Mouse (Mus musculus): ENCODE results near the gene Pgbd5. TPM values are rescaled to one million over a fixed set of nuclear protein-coding genes. Genes with fewer than 3 reads are reported as not detected.
"Not testable (repeated sequence)": the region's sequence is repeated elsewhere in the genome, so short reads cannot be mapped to it uniquely, and the experiment has no call there.

Pgbd5 gene
- polyA plus RNA-seq, 1 experiment: not detected

DNA sequence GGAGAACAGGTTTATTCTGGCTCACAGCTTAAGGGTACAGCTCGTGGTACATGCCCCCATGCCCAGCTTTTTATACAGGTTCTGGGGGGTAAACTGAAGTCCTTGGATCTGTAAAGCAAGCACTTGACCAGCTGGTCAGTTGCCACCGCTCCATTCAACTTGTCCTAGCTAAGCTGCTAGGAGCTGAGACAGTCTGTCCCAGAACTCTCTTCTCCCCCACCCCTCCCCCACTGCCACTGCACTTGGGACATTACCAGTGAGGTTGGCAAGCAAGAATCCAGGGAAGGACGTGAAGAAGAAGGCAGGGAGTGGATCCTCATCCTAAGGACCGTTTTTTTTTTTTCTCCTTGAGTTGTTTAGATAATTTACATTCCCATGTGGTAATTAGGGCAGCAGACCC is 2.7 kb downstream of the Pgbd5 start:
- H3K27ac ChIP-seq (ENCODE audit: control insufficient read depth, insufficient read depth, low read depth, low read length, poor library complexity): no peak overlapping the region
- TF ChIP-seq POLR2A (IDR thresholded peaks at IDR 0.05; ENCODE audit: borderline replicate concordance, control insufficient read depth, low read depth, low read length) (no peak), CTCF (IDR thresholded peaks at IDR 0.05; ENCODE audit: control insufficient read depth, insufficient read depth, low read length) (no peak)
- no peaks in the 10 kb centered on the region for H3K4me1 ChIP-seq (ENCODE audit: control insufficient read depth, insufficient read depth, low read length)
- WGBS: 20% methylated on average over 4 of the region's 4 CpGs
- no peak overlapping the region for H3K4me3 ChIP-seq (replicated peaks; ENCODE audit: control insufficient read depth, low read depth, low read length)

- 54% methylated on average over 10 of the region's 10 CpGs for WGBS
- no peak for TF ChIP-seq CTCF (IDR thresholded peaks at IDR 0.05; ENCODE audit: control insufficient read depth, insufficient read depth, low read length)
- TF ChIP-seq POLR2A (IDR thresholded peaks at IDR 0.05; ENCODE audit: borderline replicate concordance, control insufficient read depth, low read depth, low read length): no peak
- Histone ChIP-seq H3K4me3 (replicated peaks; ENCODE audit: control insufficient read depth, low read depth, low read length) (no peak overlapping the region), H3K4me1 (ENCODE audit: control insufficient read depth, insufficient read depth, low read length) (no peaks in the 10 kb centered on the region), H3K27ac (ENCODE audit: control insufficient read depth, insufficient read depth, low read depth, low read length, poor library complexity) (no peak overlapping the region)
Measured at GRCm38 (mm10) chr8:124435707-124436243, 3.7 kb downstream of the Pgbd5 start.

- Histone ChIP-seq H3K4me1 (ENCODE audit: control insufficient read depth, insufficient read depth, low read length) (no peaks in the 10 kb centered on the region), H3K27ac (ENCODE audit: control insufficient read depth, insufficient read depth, low read depth, low read length, poor library complexity) (no peak overlapping the region), H3K4me3 (replicated peaks; ENCODE audit: control insufficient read depth, low read depth, low read length) (no peak overlapping the region)
- WGBS: 58% methylated on average over 4 of the region's 4 CpGs
- TF ChIP-seq CTCF (IDR thresholded peaks at IDR 0.05; ENCODE audit: control insufficient read depth, insufficient read depth, low read length): no peak
- no peak for TF ChIP-seq POLR2A (IDR thresholded peaks at IDR 0.05; ENCODE audit: borderline replicate concordance, control insufficient read depth, low read depth, low read length)
Measured at GRCm38 (mm10) chr8:124435170-124435569, 4.3 kb downstream of the Pgbd5 start.

DNA sequence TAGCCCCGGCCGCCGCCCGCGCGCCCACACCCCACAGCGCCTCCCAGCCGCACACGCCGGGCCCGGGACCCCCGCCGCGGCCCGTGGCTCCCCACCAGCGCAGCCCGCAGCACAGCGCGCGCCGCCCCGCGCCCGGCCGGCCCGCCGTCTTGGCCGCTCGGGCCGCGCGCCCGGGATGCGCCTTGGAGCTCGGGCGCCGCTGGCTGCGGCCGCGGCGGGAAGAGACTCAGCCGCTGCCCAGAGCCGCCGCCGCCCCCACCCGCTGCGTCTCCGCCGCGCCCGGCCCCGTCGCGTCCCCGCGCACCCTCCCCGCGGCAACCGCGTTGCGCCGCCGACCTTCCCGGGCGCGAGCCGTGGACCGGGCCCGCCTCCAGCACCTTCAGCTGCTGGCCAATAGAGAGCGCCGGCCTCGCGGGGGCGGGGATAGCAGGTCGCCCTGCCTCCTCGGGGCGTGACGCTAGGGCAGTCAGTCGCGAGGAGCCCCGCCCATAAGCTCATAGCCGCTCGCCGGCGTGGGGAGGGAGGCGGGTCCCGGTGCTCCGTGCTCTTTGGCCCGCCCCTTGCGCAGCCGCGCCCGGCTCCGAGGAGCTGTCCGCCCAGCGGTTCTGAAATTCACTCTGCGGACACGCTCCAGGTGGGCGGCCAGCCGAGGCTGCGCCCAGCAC is 5.2 kb downstream of the Pgbd5 start:
- Histone ChIP-seq H3K4me3 (replicated peaks; ENCODE audit: control insufficient read depth, low read depth, low read length) (no peak overlapping the region), H3K27ac (ENCODE audit: control insufficient read depth, insufficient read depth, low read depth, low read length, poor library complexity) (no peak overlapping the region; the same call in 1 of the 2 replicates), H3K4me1 (ENCODE audit: control insufficient read depth, insufficient read depth, low read length) (no peaks in the 10 kb centered on the region)
- TF ChIP-seq POLR2A (IDR thresholded peaks at IDR 0.05; ENCODE audit: borderline replicate concordance, control insufficient read depth, low read depth, low read length) (no peak), CTCF (IDR thresholded peaks at IDR 0.05; ENCODE audit: control insufficient read depth, insufficient read depth, low read length) (no peak)
- WGBS: 4% methylated on average over 93 of the region's 101 CpGs

GRCm38 (mm10) chr8:124433451-124434125 is 5.9 kb downstream of the Pgbd5 start:
- no peak for TF ChIP-seq POLR2A (IDR thresholded peaks at IDR 0.05; ENCODE audit: borderline replicate concordance, control insufficient read depth, low read depth, low read length)
- TF ChIP-seq CTCF (IDR thresholded peaks at IDR 0.05; ENCODE audit: control insufficient read depth, insufficient read depth, low read length): no peak
- Histone ChIP-seq H3K4me1 (ENCODE audit: control insufficient read depth, insufficient read depth, low read length) (no peaks in the 10 kb centered on the region), H3K27ac (ENCODE audit: control insufficient read depth, insufficient read depth, low read depth, low read length, poor library complexity) (no peak overlapping the region; the same call in 1 of the 2 replicates), H3K4me3 (replicated peaks; ENCODE audit: control insufficient read depth, low read depth, low read length) (no peak overlapping the region)
- 3% methylated on average over 54 of the region's 56 CpGs for WGBS

DNA sequence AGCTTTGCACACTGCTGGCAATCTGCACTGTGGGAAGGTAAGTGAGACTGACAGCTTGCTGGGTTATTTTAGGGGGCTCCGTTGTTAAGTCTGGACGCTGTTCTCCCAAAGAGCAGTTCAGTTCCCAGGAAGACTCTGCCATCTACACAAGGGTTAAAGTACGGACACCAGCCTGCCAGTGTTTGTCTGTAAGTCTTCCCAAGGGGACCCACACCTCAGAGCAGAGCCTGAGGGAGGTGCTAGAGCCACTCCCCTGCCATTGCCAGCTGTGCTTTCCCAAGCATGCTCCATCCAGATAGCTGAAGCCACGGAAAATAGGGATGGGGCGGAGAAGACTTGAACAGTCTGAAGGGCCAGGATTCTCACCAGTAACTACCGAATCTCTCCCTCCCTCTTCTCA is 8.6 kb downstream of the Pgbd5 start:
- TF ChIP-seq CTCF (IDR thresholded peaks at IDR 0.05; ENCODE audit: control insufficient read depth, insufficient read depth, low read length) (no peak), POLR2A (IDR thresholded peaks at IDR 0.05; ENCODE audit: borderline replicate concordance, control insufficient read depth, low read depth, low read length) (no peak)
- Histone ChIP-seq H3K4me3 (replicated peaks; ENCODE audit: control insufficient read depth, low read depth, low read length) (no peak overlapping the region), H3K4me1 (ENCODE audit: control insufficient read depth, insufficient read depth, low read length) (no peaks in the 10 kb centered on the region), H3K27ac (ENCODE audit: control insufficient read depth, insufficient read depth, low read depth, low read length, poor library complexity) (no peak overlapping the region)
- 58% methylated on average over 6 of the region's 6 CpGs for WGBS

DNA sequence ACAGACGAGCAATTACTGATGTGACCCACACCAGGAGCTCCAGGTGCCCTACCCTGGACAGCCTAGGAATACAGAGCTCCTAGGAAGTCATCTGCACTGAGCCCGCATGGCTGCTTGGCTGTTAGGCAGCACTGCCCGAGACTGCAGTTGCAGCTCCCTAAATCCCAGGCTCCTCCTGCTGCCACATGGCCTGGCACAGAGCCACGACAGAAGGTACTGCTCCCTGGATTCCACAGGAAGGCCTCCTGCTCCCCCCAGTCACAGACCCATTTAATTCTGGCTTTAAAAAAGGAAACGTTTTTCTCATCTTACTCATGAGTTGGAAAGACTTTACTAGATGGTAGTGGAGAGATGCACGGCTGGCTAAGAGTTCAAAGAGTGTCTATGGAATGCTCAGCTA is 10.0 kb downstream of the Pgbd5 start:
- Histone ChIP-seq H3K4me3 (replicated peaks; ENCODE audit: control insufficient read depth, low read depth, low read length) (no peak overlapping the region), H3K27ac (ENCODE audit: control insufficient read depth, insufficient read depth, low read depth, low read length, poor library complexity) (no peak overlapping the region), H3K4me1 (ENCODE audit: control insufficient read depth, insufficient read depth, low read length) (no peaks in the 10 kb centered on the region)
- WGBS: 53% methylated on average over 6 of the region's 6 CpGs
- no peak for TF ChIP-seq POLR2A (IDR thresholded peaks at IDR 0.05; ENCODE audit: borderline replicate concordance, control insufficient read depth, low read depth, low read length)
- no peak for TF ChIP-seq CTCF (IDR thresholded peaks at IDR 0.05; ENCODE audit: control insufficient read depth, insufficient read depth, low read length)

- H3K4me3 ChIP-seq (replicated peaks; ENCODE audit: control insufficient read depth, low read depth, low read length); H3K27ac ChIP-seq (ENCODE audit: control insufficient read depth, insufficient read depth, low read depth, low read length, poor library complexity); H3K4me1 ChIP-seq (ENCODE audit: control insufficient read depth, insufficient read depth, low read length): not testable (repeated sequence)
- 37% methylated on average over 2 of the region's 2 CpGs for WGBS
Measured at GRCm38 (mm10) chr8:124428721-124429120, 10.7 kb downstream of the Pgbd5 start.
